Mouse (Mus musculus): ENCODE measurements at regions not wholly inside any gene's neighbourhood (a gene's known extent, or its start where the extent isn't known, plus 50 kb on each side); places are given as distances from the start of the nearest gene placed in this dataset.
"Not testable (repeated sequence)": the region's sequence is repeated elsewhere in the genome, so short reads cannot be mapped to it uniquely, and the experiment has no call there.

DNA sequence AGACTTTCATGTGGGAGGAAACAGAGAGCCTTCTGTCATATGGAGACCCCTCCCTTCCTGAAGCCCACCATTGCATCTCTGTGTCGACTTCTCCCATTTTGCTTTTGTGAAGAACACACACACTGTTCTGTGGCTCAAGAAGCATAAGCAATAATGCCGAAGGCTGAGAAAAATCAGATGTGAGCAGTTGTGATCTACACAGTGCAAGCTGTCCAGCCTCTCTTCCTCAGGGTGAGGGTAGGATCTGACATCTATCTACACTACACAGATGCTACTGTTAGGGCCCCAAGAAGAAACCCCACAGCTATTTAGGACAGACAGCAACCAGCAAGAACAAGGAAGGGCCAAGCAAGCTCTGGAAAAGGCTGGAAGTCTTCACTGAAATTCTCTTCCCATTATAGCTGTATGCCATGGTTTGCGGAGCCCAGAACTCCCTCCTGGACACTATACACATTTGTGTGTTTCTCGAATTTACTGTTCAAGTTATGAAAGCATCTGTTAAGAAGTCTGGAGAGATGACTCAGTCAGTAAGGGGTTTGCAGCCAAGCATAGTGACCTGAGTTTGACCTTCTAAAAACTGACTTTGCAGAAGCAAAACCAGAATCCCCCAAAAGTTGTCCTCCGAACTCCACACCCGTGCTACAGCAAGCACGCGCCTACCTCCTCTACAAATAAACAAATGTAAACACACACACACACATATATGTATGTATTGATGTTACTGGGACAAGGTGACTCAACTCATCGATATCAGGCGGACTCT lies 218.3 kb upstream of the Sesn3 start:
- no peak for DNase-seq
- intact Hi-C loops (cut with DNase I), result no loop called here

DNA sequence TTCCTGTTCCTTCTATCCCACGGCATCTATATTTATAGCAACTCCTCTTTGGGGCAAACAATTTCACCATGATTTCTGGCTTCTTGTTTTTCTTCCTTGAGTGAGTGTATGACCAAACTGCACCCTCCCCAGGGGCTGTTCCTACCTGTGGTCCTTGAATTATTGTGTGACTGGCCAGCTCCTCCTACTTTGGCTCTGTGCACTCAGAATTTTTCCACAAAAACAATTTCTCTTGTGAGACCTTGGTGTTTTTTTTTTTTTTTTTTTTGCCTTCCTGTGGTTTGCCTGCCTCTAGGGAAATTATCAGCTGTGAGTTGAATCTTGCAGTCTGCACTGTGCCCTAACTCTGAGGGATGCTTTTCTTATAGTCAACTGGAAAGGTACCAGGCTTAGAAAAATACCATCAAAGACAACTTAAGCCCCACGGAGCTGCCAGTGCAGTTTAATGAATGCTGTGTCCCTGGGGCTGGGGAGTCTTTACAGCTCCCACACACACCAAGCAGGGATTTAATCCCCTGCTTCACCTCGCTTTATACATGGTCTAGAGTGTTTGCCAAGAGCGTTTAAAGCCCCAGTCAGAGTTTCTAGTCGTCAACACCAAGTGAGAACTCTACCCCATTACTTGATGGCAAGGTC lies 216.2 kb upstream of the Sesn3 start:
- no peak for DNase-seq
- intact Hi-C loops (cut with DNase I), result no loop called here

DNA sequence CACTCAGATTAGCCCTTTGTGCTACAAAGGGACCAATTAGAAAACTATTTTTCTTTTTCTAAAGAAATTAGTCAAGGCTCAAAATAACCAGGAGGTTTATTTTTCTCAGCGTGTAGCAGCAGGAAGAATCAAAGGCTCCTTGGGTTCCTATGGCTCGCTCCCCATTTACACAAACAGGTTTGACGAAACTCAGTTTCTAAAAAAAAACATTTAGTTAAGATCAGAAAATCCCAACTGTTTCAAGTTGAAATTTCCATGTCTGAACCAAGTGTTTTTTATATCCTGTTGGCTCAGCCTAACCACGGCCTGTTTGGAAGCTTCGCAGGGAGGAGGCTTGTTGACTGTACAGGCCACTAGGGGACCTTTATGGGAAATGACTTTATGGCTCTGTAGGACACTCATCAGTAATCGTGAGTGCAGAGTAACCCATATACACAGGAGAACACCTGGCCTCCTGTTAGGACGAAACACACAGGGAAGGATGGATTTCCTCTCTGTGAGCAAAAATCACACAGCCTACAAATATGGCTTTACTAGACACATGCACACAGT lies 215.6 kb upstream of the Sesn3 start:
- no peak for DNase-seq
- intact Hi-C loops (cut with DNase I), result no loop called here

DNA sequence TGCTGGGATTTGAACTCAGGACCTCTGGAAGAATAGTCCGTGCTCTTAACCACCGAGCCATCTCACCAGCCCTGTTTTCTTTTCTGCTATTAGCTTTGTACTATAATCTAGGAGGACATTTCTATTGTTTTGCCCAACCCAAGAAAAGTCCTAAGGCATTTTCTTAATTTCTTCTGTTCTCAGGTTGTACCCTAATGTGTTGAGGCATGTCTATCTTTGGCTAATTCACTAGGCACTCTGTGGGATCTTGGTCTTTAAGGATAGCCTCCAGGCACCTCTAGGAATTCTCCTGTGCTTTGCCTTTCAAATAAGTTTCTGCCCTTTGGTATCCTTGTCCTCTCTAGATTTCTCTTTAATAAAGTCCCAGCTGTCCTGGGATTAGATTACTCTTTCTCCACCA lies 214.6 kb upstream of the Sesn3 start:
- no peak for DNase-seq
- intact Hi-C loops (cut with DNase I), result no loop called here

DNA sequence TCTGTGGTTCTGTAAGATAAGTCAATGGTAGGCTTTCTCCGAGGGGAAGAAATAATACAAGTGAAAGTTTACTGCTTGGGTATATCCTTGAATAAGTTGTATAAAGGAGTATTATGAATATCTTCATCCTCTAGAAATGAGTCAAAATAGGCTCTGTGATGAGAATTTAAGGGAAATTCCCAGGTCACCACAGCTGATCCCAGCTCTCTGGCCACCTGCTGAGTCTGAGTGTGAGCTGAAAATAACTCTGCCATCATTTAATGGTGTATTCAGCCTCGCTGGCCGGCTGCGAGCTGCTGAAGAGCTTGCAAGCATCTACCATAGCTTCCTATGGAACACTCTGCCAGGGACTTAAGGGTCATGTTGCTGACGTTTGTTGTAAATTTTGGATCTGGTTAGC lies 213.5 kb upstream of the Sesn3 start:
- intact Hi-C loops (cut with DNase I), result no loop called here
- DNase-seq, result no peak

DNA sequence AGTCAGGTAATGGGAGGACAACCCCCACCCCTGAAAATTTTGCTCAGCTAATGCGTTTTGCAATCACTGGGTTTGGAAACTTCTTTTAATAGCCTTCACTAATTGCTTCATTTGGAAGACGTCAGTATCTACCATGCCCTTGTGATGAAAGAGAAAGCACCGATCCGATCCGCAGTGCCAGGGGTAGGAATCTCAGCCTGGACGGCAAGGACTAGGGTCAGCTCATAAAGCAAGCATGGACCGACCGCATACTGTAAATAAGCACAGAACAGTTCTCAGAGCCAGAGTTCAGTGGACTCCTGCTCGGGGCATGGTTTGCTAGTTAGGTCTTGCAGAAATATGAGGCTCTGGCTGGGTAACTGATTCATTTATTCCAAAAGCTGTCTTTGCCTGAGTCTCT lies 213.0 kb upstream of the Sesn3 start:
- intact Hi-C loops (cut with DNase I), result no loop called here
- DNase-seq, result no peak

DNA sequence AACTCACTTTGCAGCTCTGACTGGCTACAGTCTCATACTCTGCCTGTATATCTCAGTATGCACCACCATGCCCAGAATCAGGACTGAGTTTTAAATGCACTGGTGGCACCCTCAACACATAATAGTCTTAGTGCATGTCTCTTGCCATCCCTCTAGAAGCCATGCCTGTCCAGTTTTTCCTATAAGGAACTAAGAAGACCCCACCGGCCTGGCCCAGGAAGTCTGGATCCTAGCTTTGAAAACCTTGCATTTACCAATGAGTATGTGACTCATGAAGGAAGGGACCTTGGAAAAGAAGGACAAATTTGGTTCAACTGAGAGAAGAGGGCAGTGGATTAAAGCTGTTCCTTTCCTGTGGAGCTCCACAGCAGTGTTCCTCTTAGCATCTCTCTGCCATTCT lies 212.2 kb upstream of the Sesn3 start:
- DNase-seq, result no peak
- intact Hi-C loops (cut with DNase I), result no loop called here

DNA sequence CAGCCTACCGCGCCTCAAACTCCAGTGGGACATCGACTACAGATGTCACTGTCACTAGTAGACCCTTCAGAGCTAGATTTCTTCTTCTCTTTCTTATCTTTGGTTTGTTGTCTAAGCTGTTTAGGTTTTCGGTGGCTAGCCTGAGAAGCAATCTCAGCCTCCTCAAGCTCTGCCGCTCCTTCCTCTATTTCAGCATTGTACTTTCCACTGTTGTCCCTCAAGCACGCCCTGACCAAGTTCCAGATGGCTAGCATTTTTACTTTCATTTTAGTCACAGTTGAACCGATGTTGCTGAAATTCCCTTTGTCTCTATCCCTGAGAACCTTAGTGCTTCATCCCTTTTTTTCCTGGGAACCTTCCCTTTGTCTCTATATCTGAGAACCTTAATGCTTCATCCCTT lies 208.1 kb upstream of the Sesn3 start:
- intact Hi-C loops (cut with DNase I), result not testable (repeated sequence)

DNA sequence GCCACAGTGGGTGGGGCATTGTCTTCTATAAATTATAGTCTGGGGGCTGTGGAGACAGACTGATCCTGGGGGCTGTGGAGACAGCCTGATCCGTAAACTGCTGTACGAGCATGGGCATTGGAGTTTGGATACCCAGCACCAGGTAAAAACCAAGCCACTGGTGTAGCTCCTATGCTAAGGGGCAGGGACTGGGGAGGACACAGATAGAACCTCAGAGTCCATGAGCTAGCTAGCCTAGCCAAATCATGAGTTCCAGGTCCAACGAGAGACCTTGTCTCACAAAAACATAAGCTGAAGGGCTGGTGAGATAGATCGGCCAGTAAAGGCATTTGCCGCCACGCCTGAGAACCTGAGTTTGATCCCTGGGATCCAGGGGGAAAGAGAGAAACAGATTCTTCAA lies 205.8 kb upstream of the Sesn3 start:
- DNase-seq, result no peak
- intact Hi-C loops (cut with DNase I), result no loop called here

More for the DNA sequence above, 208.1 kb upstream of the Sesn3 start:
- DNase-seq, result not testable (repeated sequence)

DNA sequence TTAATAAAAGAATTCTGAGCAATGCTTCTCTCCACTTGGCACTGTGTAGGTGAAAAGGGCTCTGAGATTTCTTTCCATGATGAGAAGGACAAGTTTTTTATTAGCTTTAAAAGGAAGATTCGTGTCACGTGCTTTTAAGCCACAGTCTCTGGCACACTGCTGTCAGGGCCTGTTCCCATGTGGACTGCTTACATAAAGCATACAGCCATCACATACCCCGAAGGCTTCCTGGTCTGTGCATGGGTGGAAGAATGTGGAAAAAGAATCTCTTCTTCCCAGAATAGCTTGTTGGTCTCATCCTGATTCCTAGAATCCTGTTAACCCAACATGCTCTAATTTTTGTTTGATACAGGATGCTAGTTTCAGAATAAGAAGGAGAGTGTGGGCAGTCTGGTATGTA lies 205.1 kb upstream of the Sesn3 start:
- no peak for DNase-seq
- intact Hi-C loops (cut with DNase I), result no loop called here

DNA sequence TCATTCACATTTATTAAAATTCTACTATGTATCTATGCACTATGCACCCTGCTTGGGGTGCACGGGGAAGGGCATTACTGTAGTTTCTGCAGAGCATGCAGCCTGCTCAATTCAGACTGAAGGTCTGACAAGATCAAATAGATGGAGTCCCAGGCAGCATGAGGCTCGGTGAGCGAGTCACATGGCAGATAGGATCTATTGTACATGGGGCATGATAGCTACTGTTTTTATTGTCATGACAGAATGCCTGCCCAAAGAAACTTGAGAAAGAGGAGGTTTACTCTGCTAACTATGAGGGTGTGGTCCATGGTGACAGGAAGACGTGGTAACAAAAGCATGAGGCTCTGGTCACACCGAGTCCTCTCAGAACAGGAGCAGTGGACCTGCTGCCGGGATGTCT lies 203.1 kb upstream of the Sesn3 start:
- intact Hi-C loops (cut with DNase I), result no loop called here
- DNase-seq, result no peak

DNA sequence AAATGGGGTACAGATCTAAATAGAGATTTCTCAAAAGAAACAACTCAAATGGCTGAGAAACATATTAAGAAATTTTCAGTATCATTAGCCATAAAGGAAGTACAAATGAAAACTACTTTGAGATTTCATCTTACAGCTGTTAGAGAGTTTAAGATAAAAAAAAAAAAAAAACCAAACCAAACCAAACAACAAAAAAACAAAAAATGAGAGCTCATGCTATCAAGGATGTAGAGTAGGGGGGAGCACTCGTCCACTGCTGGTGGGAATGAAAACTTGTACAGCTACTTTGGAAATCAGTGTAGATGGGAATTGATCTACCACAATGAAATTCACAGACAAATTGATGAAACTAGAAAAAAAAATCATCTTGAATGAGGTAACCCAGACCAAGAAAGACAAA lies 201.9 kb upstream of the Sesn3 start:
- intact Hi-C loops (cut with DNase I), result no loop called here
- DNase-seq, result no peak

DNA sequence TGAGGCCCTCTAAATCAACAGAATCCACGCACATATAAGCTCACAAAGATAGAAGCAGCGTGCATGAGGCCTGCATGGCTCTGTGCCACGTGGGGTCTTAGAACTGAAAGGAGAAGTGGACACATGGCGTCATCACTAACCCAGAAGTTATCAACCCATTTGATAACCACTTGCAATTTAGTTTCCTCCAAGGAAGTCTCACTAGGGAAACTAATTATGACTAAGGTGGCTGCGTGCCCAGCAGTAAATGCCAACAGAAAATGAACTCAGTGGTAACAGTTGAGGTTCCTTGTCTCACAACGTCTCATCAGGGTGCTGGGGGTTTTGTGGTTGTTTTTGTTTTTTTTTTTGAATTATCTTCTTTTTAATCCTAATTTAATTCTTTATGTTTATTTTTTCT lies 200.6 kb upstream of the Sesn3 start:
- intact Hi-C loops (cut with DNase I), result no loop called here
- peak in 1 of 2 experiments; percentile 26 for DNase-seq

DNA sequence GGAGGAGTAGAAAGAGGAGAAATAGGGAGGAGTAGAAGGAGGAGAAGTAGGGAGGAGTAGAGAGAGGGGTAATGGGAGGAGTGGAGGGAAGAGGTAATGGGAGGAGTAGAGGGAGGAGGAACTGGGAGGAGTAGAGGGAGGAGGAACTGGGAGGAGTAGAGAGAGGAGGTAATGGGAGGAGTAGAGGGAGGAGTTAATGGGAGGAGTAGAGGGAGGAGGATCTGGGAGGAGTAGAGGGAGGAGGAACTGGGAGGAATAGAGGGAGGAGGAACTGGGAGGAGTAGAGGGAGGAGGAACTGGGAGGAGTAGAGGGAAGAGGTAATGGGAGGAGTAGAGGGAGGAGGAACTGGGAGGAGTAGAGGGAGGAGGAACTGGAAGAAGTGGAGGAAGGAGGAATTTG lies 200.0 kb upstream of the Sesn3 start:
- intact Hi-C loops (cut with DNase I); DNase-seq: not testable (repeated sequence)

DNA sequence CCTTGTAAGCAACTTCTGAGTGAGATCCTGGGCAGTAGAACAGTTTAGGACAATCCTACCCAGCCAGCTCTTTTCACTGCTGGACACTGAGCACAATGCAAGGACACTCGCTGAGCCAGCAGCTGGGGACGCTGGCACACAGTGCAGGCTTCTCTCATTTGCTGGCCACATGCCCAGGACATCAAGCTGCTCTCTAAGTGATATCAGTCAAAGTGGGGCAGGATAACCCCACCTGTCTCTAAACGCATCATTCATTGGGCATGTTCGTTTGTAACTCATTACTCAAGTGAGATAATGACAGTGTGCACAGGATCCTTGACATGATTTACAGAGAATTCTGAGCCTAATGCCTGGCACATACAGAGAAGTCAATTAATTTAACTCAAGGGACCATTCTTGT lies 199.4 kb upstream of the Sesn3 start:
- peak; percentile 68 to 77 for DNase-seq
- intact Hi-C loops (cut with DNase I), result no loop called here

DNA sequence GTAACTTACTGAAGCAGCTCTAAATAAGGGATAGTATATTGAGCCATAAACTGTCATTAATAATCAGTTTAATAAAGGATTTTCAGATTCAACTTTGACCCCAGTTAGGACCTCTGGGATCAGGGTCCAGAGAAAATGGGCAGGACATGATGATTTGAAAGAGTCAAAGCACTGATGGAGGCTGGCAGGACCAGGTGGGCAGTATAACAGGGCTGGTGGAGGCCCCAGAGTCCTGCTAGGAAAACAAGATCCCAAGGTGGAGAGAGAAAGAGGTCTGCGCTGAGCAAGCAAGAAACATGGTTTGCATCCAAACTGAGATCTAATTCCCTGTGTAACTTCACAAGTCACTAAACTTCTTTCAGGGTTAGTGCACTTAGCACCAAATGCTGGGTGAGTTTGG lies 199.0 kb upstream of the Sesn3 start:
- intact Hi-C loops (cut with DNase I), result no loop called here

DNA sequence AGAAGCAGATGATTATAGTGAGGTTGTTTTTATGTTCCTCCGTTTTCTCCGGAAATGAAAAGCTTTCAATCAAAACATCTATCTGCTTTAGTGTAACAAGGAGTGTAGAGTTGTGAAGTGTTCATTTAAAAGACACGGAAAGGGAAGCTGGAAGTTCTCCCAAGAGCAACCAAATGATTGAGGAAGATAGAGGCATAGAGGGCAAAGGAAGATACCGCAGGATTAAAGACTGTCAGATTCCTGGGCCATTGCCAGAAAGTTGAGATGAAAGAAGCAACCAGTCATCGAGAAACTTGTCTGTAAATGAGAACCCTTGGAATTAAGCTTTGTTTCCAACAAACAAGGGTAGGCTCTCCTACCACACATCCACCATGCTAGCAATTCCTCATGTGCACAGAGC lies 198.1 kb upstream of the Sesn3 start:
- no peak for DNase-seq
- intact Hi-C loops (cut with DNase I), result no loop called here

More for the DNA sequence above, 199.0 kb upstream of the Sesn3 start:
- DNase-seq, result no peak

DNA sequence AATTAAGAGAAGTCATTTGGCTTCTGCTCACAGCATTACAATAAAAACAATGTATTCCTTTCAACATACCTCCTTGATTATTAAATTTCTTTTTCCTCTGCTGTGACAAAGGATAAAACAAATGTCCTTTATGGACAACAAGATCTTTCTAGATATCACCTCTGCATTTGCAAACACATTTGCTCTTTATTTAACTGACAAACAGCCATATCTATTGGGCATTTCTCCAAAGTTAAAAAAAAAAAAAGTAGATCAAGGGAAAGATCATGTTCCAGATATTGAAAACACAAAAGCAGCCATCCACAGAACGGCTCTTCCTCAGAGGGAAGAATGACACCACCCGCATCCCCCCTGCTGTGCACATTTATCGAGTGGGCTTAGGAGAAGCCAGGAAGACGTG lies 193.7 kb upstream of the Sesn3 start:
- intact Hi-C loops (cut with DNase I), result no loop called here
- DNase-seq, result no peak

DNA sequence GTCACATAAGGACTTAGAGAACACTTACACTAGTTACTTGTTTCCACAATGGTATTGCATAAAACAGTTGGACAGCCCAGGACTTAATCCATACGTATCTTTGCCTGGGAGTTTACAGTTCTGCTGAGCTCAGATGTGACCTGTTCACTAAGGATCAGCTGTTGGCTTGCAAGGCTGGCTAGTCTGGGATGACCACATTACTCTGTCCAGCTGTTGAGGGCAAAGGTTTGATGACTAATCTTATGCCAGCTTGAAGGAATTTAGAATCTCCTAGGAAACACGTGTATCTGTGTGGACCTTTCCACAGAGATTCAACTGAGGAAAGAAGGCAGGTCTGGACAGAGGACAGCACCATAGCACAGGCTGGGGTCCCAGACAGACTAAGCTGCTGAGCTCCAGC lies 188.7 kb upstream of the Sesn3 start:
- intact Hi-C loops (cut with DNase I), result no loop called here
- no peak for DNase-seq

DNA sequence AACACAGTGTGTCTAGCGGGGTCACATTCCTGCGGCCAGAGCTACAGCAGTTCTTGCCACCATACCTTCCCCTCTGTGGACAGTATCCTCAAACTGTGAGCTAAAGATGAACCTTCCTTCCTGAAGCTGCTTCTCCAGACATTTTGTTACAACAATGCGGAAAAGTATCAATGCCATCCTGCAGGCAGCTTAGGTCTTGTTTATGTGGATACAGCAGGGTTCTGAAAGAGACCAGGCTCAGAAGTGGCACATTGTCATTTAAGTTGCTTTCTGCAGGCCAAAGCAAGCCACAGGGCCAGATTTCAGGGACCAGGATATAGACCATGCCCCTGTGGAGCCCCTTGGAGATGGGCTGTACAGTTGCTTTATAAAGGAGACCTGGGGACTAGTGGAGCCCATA lies 188.3 kb upstream of the Sesn3 start:
- intact Hi-C loops (cut with DNase I), result no loop called here
- DNase-seq, result no peak

DNA sequence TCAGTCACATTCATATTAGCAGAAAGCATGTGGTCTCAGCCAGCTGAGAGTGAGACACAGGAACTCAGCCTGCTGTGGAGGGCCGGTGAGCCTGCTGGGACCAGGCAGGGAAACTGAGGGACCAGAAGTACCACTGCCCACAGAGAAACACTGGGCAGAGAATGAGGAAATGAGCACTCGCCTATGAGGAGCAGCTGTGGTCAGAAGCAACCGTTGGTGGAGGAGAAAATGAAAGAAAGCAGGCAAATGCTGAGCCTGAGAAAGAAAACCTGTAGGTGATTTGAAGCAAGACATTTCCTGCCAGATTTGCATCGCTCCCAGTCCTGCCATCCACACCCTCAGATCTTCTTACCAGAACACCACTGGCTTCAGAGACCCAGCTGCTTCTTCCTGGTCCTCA lies 187.0 kb upstream of the Sesn3 start:
- DNase-seq, result no peak
- intact Hi-C loops (cut with DNase I), result no loop called here

DNA sequence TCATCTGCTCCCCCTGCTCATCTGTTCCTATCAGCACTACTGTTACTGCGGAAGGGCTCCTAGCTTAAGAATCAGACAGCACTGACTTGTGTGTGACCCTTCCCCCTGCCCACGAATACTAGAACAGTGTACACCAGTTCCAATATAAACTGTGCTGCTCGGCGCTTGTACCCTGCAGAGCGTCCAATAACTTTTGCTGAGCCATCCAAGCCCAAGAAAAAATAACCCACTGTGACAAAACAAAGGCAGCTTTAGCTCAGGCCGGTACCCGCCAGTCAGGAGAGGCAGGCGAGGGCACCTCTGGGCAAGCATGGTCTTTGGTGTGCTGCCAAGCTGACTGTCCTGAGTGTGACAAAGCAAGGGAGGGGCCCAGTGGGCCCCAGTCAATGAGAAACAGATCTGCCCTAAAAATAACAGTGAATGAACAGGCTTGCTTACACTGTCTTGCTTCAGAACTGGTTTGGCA lies 185.0 kb upstream of the Sesn3 start:
- DNase-seq, result peak; percentile 61 to 75
- intact Hi-C loops (cut with DNase I), result no loop called here
